Mouse (Mus musculus) embryonic facial prominence, embryonic 10.5 days (tissue): ENCODE measurements at regions not wholly inside any gene's neighbourhood (a gene's known extent, or its start where the extent isn't known, plus 50 kb on each side); places are given as distances from the start of the nearest gene placed in this dataset.

Experiments used
- DNase-seq: peaks from one replicate; pipeline ENCODE4 v3.0.0-alpha.2; 2017; ENCODE audit warnings: low spot score
- H3K27ac ChIP-seq: fragments of 300-500 bp; sonication (generic); replicated peaks from 2 replicates; pipeline ENCODE4 v1.5.1; 2016; ENCODE audit warnings: mild to moderate bottlenecking
- H3K27me3 ChIP-seq: fragments of 300-500 bp; sonication (generic); replicated peaks from 2 replicates; pipeline ENCODE4 v1.6.1; 2016; ENCODE audit warnings: low read depth, mild to moderate bottlenecking; ENCODE audit not compliant: poor library complexity, severe bottlenecking
- H3K36me3 ChIP-seq: fragments of 300-500 bp; sonication (generic); replicated peaks from 2 replicates; pipeline ENCODE4 v1.6.1; 2016; ENCODE audit warnings: mild to moderate bottlenecking, moderate library complexity
- H3K4me1 ChIP-seq: fragments of 300-500 bp; sonication (generic); 2 replicates; pipeline ENCODE4 v1.6.1; 2016
- H3K4me3 ChIP-seq: fragments of 300-500 bp; sonication (generic); 2 replicates; pipeline ENCODE4 v1.5.1; 2016; ENCODE audit warnings: mild to moderate bottlenecking, moderate library complexity
- H3K9me3 ChIP-seq: fragments of 300-500 bp; sonication (generic); 2 replicates; pipeline ENCODE4 v1.6.1; 2016; ENCODE audit warnings: mild to moderate bottlenecking
- WGBS: fragments of 180-500 bp; shearing (Covaris S2); methylation state at CpG from one replicate; pipeline ENCODE4 v1.1.7; 2016; 5-methylcytosine and 5-hydroxymethylcytosine counted together

- Histone ChIP-seq H3K27me3 (peaks cover 43% of the 10 kb centered on the region), H3K4me3 (no peak overlapping the region), H3K27ac (no peak overlapping the region), H3K36me3 (no peaks in the 10 kb centered on the region), H3K4me1 (peaks cover 66% of the 10 kb centered on the region), H3K9me3 (no peaks in the 10 kb centered on the region)
- DNase-seq = no peak
- 57% methylated on average over 4 of the region's 4 CpGs for WGBS
Measured at GRCm38 (mm10) chr12:112235841-112236240, 89.8 kb downstream of the Kif26a start.

GRCm38 (mm10) chr12:112237061-112237490, 91.1 kb downstream of the Kif26a start:
- no peaks in the 10 kb centered on the region for H3K36me3 ChIP-seq
- peak overlapping the region; percentile 55; the same call in 1 of the 2 replicates for H3K27ac ChIP-seq
- H3K27me3 ChIP-seq = peaks cover 43% of the 10 kb centered on the region
- DNase-seq = peak; percentile 57
- no peaks in the 10 kb centered on the region for H3K9me3 ChIP-seq
- H3K4me3 ChIP-seq = no peak overlapping the region
- peaks cover 73% of the 10 kb centered on the region for H3K4me1 ChIP-seq
- WGBS = 47% methylated on average over 13 of the region's 13 CpGs

GRCm38 (mm10) chr12:112238834-112239233, 92.8 kb downstream of the Kif26a start:
- Histone ChIP-seq H3K4me1 (peaks cover 82% of the 10 kb centered on the region), H3K27me3 (peaks cover 43% of the 10 kb centered on the region), H3K27ac (peak overlapping the region; percentile 49), H3K36me3 (no peaks in the 10 kb centered on the region), H3K4me3 (no peak overlapping the region), H3K9me3 (no peaks in the 10 kb centered on the region)
- no peak for DNase-seq
- 19% methylated on average over 7 of the region's 7 CpGs for WGBS

GRCm38 (mm10) chr12:112241740-112242171, 95.7 kb downstream of the Kif26a start:
- Histone ChIP-seq H3K4me1 (peaks cover 66% of the 10 kb centered on the region), H3K4me3 (no peak overlapping the region)
- 4% methylated on average over 3 of the region's 3 CpGs for WGBS

GRCm38 (mm10) chr12:112243231-112243630, 97.2 kb downstream of the Kif26a start:
- H3K9me3 ChIP-seq = no peaks in the 10 kb centered on the region
- peak overlapping the region; percentile 10; the same call in 1 of the 2 replicates for H3K27ac ChIP-seq
- 92% methylated on average over 5 of the region's 5 CpGs for WGBS
- peaks cover 37% of the 10 kb centered on the region for H3K27me3 ChIP-seq
- H3K36me3 ChIP-seq = no peaks in the 10 kb centered on the region
- H3K4me3 ChIP-seq = no peak overlapping the region
- no peak for DNase-seq
- H3K4me1 ChIP-seq = peaks cover 51% of the 10 kb centered on the region

More at GRCm38 (mm10) chr12:112241740-112242171, 95.7 kb downstream of the Kif26a start:
- peak; percentile 55 for DNase-seq
- Histone ChIP-seq H3K36me3 (no peaks in the 10 kb centered on the region), H3K27me3 (peaks cover 42% of the 10 kb centered on the region), H3K9me3 (no peaks in the 10 kb centered on the region), H3K27ac (peak overlapping the region; percentile 80)

- peak; percentile 45 for DNase-seq
- Histone ChIP-seq H3K4me3 (no peak overlapping the region), H3K27ac (peak overlapping the region; percentile 51), H3K9me3 (0 out of 2 replicates have a peak, but pooled peaks cover 3% of the 10 kb centered on the region), H3K4me1 (peaks cover 22% of the 10 kb centered on the region), H3K36me3 (no peaks in the 10 kb centered on the region), H3K27me3 (peaks cover 41% of the 10 kb centered on the region)
- 35% methylated on average over 8 of the region's 8 CpGs for WGBS
Measured at GRCm38 (mm10) chr12:112250894-112251293, 104.9 kb downstream of the Kif26a start.

GRCm38 (mm10) chr12:112253461-112253860, 107.5 kb downstream of the Kif26a start:
- 68% methylated on average over 10 of the region's 10 CpGs for WGBS
- Histone ChIP-seq H3K4me3 (no peak overlapping the region), H3K9me3 (0 out of 2 replicates have a peak, but pooled peaks cover 3% of the 10 kb centered on the region), H3K36me3 (no peaks in the 10 kb centered on the region), H3K4me1 (peaks cover 26% of the 10 kb centered on the region), H3K27ac (no peak overlapping the region), H3K27me3 (peaks cover 37% of the 10 kb centered on the region)
- no peak for DNase-seq

GRCm38 (mm10) chr12:112255223-112255622, 109.2 kb downstream of the Kif26a start:
- 93% methylated on average over 12 of the region's 12 CpGs for WGBS
- peaks cover 31% of the 10 kb centered on the region for H3K27me3 ChIP-seq
- no peak overlapping the region for H3K4me3 ChIP-seq
- H3K36me3 ChIP-seq = no peaks in the 10 kb centered on the region
- no peak for DNase-seq
- H3K27ac ChIP-seq = no peak overlapping the region
- 0 out of 2 replicates have a peak, but pooled peaks cover 3% of the 10 kb centered on the region for H3K9me3 ChIP-seq
- peaks cover 22% of the 10 kb centered on the region for H3K4me1 ChIP-seq

GRCm38 (mm10) chr12:112257691-112258090, 111.7 kb downstream of the Kif26a start:
- H3K36me3 ChIP-seq = no peaks in the 10 kb centered on the region
- no peak for DNase-seq
- 0 out of 2 replicates have a peak, but pooled peaks cover 3% of the 10 kb centered on the region for H3K9me3 ChIP-seq
- H3K27ac ChIP-seq = no peak overlapping the region
- WGBS = 34% methylated on average over 11 of the region's 11 CpGs
- no peak overlapping the region for H3K4me3 ChIP-seq
- peaks cover 7% of the 10 kb centered on the region; the same call in 1 of the 2 replicates for H3K4me1 ChIP-seq
- peaks cover 37% of the 10 kb centered on the region for H3K27me3 ChIP-seq

- Histone ChIP-seq H3K27me3 (peaks cover 59% of the 10 kb centered on the region), H3K9me3 (no peaks in the 10 kb centered on the region), H3K4me1 (peaks cover 22% of the 10 kb centered on the region), H3K27ac (no peak overlapping the region), H3K36me3 (no peaks in the 10 kb centered on the region), H3K4me3 (no peak overlapping the region)
- no peak for DNase-seq
- WGBS = 84% methylated on average over 14 of the region's 14 CpGs
Measured at GRCm38 (mm10) chr12:112263283-112264056, 117.5 kb downstream of the Kif26a start.

GRCm38 (mm10) chr12:112264201-112264600, 118.2 kb downstream of the Kif26a start:
- no peak overlapping the region for H3K27ac ChIP-seq
- 85% methylated on average over 7 of the region's 7 CpGs for WGBS
- H3K4me1 ChIP-seq = peaks cover 30% of the 10 kb centered on the region
- H3K4me3 ChIP-seq = no peak overlapping the region
- no peaks in the 10 kb centered on the region for H3K36me3 ChIP-seq
- DNase-seq = no peak
- H3K9me3 ChIP-seq = no peaks in the 10 kb centered on the region
- H3K27me3 ChIP-seq = peaks cover 59% of the 10 kb centered on the region

- H3K27me3 ChIP-seq = peaks cover 53% of the 10 kb centered on the region
- WGBS = 67% methylated on average over 10 of the region's 10 CpGs
Measured at GRCm38 (mm10) chr12:112265289-112265969, 119.4 kb downstream of the Kif26a start.

More at GRCm38 (mm10) chr12:112265289-112265969, 119.4 kb downstream of the Kif26a start:
- no peak for DNase-seq
- Histone ChIP-seq H3K4me3 (no peak overlapping the region), H3K27ac (peak overlapping the region; percentile 69), H3K4me1 (peaks cover 31% of the 10 kb centered on the region), H3K9me3 (no peaks in the 10 kb centered on the region), H3K36me3 (no peaks in the 10 kb centered on the region)
